Mouse (Mus musculus) brain, embryonic 14.5 days (tissue): ENCODE results near the gene Sebox.

ENCODE experiments used
- CTCF ChIP-seq: fragments of 200-500 bp; IDR thresholded peaks from 2 replicates; pipeline ENCODE4 v1.5.1; 2012; ENCODE audit warnings: inconsistent platforms, mild to moderate bottlenecking, moderate library complexity, borderline replicate concordance; ENCODE audit not compliant: insufficient read depth, insufficient read length; ENCODE audit errors: extremely low read depth
- POLR2A ChIP-seq: fragments of 200-500 bp; IDR thresholded peaks from 2 replicates; pipeline ENCODE4 v1.6.1; 2012; ENCODE audit warnings: mild to moderate bottlenecking, inconsistent platforms, borderline replicate concordance; ENCODE audit not compliant: poor library complexity, insufficient read depth, insufficient read length, severe bottlenecking; ENCODE audit errors: extremely low read depth

- TF ChIP-seq CTCF: no peak
- TF ChIP-seq POLR2A: no peak
Observed at GRCm38 (mm10) chr11:78505430-78505829, 2.2 kb downstream of the Sebox start.
